Mouse (Mus musculus): ENCODE data around the gene 4930524B15Rik. TPM values are rescaled to one million over a fixed set of nuclear protein-coding genes. Genes with fewer than 3 reads are reported as not detected.

4930524B15Rik gene
- 0.31 TPM in 1 of 2 replicates, not detected in the other for polyA plus RNA-seq (2015; fragmentation: Nextera tagmentation; extraction: Ambion mirVana)

DNA sequence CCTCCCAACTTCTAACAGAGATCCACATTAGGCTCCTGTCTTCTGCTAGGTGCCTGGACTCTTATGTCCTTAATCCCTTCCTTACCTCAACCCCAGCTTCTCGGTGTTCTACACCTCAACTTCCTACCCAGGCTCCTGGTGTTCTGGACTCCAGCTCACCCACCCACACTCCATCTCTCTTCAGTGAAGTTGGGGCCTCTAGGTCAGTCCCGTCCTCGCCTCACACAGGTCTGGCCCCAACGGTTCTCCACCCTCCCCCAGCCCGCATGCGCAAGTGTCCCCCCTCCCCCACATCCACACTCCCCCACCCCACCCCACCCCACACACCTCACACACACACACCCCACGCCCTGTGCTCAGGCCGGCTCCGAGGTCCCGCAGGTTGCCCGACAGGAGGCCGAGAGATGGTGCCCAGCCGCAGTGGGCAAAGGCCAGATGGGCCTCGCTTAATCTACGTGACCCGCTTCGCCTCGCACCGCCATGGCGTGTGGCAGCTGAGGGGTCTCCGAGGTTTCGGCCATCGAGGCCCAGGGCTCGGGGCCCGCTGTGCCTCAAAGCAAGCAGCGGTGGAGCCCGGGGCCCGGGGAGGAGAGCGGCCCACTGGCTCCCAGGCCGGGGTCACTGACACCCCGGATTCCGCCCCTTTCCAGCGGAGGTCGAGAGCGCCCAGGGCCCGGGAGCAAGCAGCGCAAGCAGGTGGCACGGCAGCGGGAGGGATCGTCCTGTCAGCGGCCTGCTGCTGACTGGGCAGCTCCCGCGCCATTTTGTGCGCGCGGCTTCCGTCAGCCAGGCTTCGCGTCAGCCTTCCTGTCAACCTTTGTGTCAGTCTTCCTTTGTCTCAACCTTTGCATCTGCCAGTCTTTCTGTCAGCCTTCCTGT, at the start of gene 4930524B15Rik:
Gene 4930524B15Rik, plus strand, starts transcription at position 337 of the 879 bp plus-strand sequence.
- peak within 1 kb of the TSS; percentile 79 for H3K4me2 ChIP-seq
- H3K9me3 ChIP-seq (replicated peaks), result no peaks in the 10 kb centered on the region
- peaks cover 5% of the 10 kb centered on the region for H3K4me1 ChIP-seq (replicated peaks)
- H3K27me3 ChIP-seq, result no peaks in the 10 kb centered on the region
- peak within 1 kb of the TSS; percentile 52 for H3K9ac ChIP-seq
- ATAC-seq (replicated peaks; ENCODE audit: insufficient number of reproducible peaks, insufficient read depth, low FRiP score, low read depth), result peak; percentile 7; the same call in 1 of the 2 replicates
- WGBS, result 36% methylated on average over 49 of the region's 49 CpGs
- no peak within 1 kb of the TSS for H3K27ac ChIP-seq
- H3K36me3 ChIP-seq, result no peaks in the 10 kb centered on the region
- H3K4me3 ChIP-seq, result peak within 1 kb of the TSS; percentile 39

DNA sequence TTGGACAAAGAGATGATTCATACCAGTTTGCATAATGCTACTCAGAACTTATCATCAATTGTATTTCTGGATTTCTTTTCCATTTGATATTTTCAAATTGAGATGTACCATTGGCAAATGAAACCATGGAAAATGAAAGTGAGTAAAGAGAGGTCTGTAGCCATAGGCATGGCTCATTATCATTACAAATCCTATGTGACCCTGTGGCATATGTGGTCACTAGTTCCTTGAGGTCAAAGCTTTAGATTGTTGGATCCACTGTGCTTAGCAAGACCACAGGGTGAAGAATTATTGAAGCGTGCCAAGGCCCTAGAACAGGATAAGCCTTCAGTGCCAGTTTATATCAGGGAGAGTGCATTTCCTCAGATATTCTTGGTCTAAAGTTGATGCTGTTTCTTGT, 47.6 kb upstream of the 4930524B15Rik start:
- no peak for ATAC-seq (replicated peaks; ENCODE audit: insufficient number of reproducible peaks, insufficient read depth, low FRiP score, low read depth)
- H3K4me3 ChIP-seq, result no peak overlapping the region
- H3K4me1 ChIP-seq (replicated peaks), result no peaks in the 10 kb centered on the region
- no peaks in the 10 kb centered on the region for H3K27me3 ChIP-seq
- H3K27ac ChIP-seq, result no peak overlapping the region
- H3K9ac ChIP-seq, result no peak overlapping the region
- H3K4me2 ChIP-seq, result no peak overlapping the region
- peaks cover 8% of the 10 kb centered on the region; the same call in 1 of the 2 replicates for H3K36me3 ChIP-seq
- 95% methylated on average over 1 of the region's 1 CpGs for WGBS
- no peaks in the 10 kb centered on the region for H3K9me3 ChIP-seq (replicated peaks)

DNA sequence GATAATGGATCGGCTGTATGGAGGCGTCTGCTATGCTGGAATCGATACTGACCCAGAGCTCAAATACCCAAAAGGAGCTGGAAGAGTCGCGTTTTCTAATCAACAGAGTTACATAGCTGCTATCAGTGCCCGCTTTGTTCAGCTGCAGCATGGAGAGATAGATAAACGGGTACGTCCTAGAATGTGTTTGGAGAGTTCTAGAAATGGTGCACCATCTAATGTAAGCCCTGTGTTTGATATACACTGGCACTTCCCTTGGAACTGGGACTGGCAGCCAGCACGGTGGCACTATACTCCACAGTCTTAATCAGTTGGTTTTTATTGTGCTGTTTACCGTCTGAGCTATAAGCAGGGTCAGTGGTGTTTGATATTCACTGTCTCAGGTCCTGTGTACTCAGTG, 35.3 kb upstream of the 4930524B15Rik start:
- no peak overlapping the region for H3K27ac ChIP-seq
- no peak for ATAC-seq (replicated peaks; ENCODE audit: insufficient number of reproducible peaks, insufficient read depth, low FRiP score, low read depth)
- H3K4me2 ChIP-seq, result no peak overlapping the region
- no peaks in the 10 kb centered on the region for H3K4me1 ChIP-seq (replicated peaks)
- WGBS, result 86% methylated on average over 10 of the region's 10 CpGs
- H3K9me3 ChIP-seq (replicated peaks), result no peaks in the 10 kb centered on the region
- no peaks in the 10 kb centered on the region for H3K27me3 ChIP-seq
- H3K4me3 ChIP-seq, result no peak overlapping the region
- no peak overlapping the region for H3K9ac ChIP-seq
- H3K36me3 ChIP-seq, result peaks cover 69% of the 10 kb centered on the region

DNA sequence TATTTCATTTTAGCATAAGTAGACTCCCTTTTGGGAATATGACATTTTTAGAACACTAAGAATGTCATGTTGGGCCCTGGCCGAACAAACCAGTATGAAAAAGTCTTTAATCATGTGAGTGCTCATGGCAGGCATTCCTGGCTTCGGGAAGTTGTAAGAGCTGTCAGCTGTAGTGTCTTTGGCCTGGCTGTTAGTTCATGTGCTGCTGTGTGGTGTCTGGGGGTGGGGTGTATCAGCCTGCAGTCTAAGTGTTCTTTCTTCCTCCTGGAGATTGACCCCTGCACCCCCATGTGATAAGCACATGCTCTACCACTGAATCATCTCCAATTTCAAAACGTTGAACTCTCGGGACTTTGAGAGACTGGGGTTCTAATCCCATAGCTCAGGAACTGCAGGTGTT, 29.7 kb upstream of the 4930524B15Rik start:
- Histone ChIP-seq H3K27me3 (no peaks in the 10 kb centered on the region), H3K4me1 (replicated peaks) (no peaks in the 10 kb centered on the region; the same call in 1 of the 2 replicates), H3K4me3 (no peak overlapping the region), H3K36me3 (peaks cover 26% of the 10 kb centered on the region), H3K9me3 (replicated peaks) (no peaks in the 10 kb centered on the region), H3K4me2 (no peak overlapping the region), H3K9ac (no peak overlapping the region), H3K27ac (no peak overlapping the region)
- ATAC-seq (replicated peaks; ENCODE audit: insufficient number of reproducible peaks, insufficient read depth, low FRiP score, low read depth), result peak; percentile 64; the same call in 1 of the 2 replicates
- WGBS, result 16% methylated on average over 4 of the region's 4 CpGs

DNA sequence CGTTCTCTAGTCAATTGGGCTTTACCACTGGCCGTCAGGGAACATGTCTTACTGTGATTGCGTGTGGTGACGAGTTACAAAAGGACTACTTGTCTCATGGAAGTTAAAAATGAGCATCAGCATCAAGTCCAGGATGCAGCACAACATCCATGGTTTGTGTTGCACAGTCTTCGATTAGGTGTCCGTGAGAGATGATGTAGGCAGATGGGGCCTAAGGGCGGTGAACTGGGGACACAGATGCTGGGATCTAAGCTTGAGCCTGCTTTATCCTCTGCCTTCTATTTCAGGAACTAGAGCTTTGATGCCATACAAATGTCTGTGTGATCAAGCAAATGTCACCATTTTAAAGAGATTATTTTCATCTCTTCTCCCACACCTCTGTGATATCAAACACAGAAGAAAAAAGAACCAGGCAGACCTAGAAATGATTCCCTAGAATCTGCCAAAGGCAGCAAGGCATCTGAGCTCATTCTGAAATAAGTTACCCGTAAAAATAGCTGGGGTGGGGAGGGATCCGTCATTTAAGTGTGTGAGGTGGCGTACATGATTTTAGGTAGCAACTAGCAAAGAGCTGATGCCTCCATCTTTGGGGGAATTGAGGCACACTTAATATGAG, 28.4 kb upstream of the 4930524B15Rik start:
- Histone ChIP-seq H3K4me1 (replicated peaks) (no peaks in the 10 kb centered on the region; the same call in 1 of the 2 replicates), H3K4me2 (no peak overlapping the region), H3K27me3 (no peaks in the 10 kb centered on the region), H3K9ac (no peak overlapping the region), H3K9me3 (replicated peaks) (no peaks in the 10 kb centered on the region), H3K4me3 (no peak overlapping the region), H3K36me3 (peaks cover 12% of the 10 kb centered on the region; the same call in 1 of the 2 replicates), H3K27ac (no peak overlapping the region)
- 88% methylated on average over 10 of the region's 10 CpGs for WGBS
- ATAC-seq (replicated peaks; ENCODE audit: insufficient number of reproducible peaks, insufficient read depth, low FRiP score, low read depth), result no peak

DNA sequence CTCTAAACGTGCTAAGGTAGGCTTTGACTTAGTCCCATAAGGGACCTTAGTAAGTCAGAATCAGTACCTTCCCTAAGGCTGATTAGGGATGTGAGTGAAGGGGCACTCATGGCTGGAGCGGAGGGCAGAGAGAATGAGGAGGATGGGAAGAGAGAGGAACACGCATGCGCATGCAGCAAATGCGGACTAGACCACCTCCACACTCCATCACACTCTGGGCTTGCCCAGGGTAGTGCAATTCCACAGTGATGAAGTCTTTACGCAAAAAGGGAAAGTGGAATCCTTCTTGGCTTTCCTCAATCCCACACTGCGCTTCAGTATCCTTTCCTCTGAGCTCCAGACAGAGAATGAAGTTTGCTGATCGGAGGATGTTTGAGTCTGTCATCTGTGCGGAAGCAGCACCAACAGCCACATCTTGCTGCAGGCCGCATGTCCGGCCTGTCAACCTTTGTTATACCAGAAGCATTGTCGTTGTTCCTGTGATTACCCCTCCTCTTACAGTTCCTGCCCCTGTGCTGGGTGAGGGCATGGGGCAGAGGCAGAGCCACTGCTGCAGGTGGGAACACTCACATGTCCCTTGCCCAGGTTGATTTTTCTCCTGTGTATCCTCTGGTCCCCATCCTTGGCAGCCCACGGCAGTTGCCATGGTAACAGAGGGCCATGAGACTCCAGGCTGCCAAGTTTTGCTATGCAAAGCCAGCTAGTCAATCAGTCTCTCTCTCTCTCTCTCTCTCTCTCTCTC, 24.3 kb upstream of the 4930524B15Rik start:
- WGBS, result 78% methylated on average over 13 of the region's 13 CpGs

DNA sequence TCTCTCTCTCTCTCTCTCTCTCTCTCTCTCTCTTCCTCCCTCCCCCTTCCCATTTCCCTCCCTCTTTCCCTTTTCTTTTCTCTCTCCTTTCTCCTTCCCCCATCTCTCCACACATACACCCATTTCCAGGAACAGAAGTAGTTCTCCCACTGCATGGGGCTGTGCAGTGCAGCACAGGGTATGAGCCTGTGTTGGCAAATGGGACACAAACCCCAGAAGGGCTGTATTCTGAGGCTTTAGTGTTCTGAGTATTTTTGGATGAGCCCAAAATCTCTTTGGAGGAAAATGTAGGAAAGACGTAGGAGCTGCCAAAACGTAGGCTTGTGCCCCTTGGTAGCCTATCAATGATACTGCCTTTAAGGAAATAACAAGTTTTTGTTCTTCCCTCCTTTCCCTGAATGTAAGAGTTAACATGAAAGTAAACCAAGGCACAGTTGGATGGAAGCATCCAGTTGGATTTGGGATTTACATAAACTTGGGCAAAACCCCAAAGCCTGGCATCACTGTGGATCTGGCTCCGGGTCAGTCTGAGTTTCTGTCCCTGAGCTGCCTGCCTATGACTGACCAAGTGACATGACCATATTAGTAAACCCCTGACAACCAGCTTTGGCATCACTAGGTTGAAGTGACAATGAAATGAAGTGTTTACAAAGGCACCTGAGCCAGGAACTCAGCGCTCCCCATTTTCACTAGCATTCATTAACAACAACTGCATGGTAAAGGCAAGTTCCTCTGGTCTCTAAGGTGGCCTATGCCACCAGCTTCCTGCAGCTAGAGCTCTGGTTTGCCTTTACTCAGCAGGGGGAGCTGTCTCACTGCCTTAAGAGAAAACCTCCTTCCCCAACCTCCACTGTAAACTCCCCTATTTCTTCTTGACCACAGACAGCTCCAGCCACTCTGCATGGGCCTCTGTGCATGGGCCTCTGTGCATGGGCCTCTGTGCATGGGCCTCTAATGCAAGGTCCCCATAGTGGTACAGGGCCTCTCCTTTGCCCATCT, 23.5 kb upstream of the 4930524B15Rik start:
- Histone ChIP-seq H3K36me3 (no peaks in the 10 kb centered on the region), H3K9ac (no peak overlapping the region), H3K9me3 (replicated peaks) (no peaks in the 10 kb centered on the region), H3K4me3 (no peak overlapping the region), H3K4me2 (no peak overlapping the region), H3K27me3 (no peaks in the 10 kb centered on the region), H3K27ac (no peak overlapping the region), H3K4me1 (replicated peaks) (no peaks in the 10 kb centered on the region)
- ATAC-seq (replicated peaks; ENCODE audit: insufficient number of reproducible peaks, insufficient read depth, low FRiP score, low read depth), result no peak
- WGBS, result 69% methylated on average over 4 of the region's 4 CpGs

More for the DNA sequence above, 24.3 kb upstream of the 4930524B15Rik start:
- ATAC-seq (replicated peaks; ENCODE audit: insufficient number of reproducible peaks, insufficient read depth, low FRiP score, low read depth), result no peak
- no peaks in the 10 kb centered on the region for H3K27me3 ChIP-seq
- no peak overlapping the region for H3K27ac ChIP-seq
- no peak overlapping the region for H3K4me2 ChIP-seq
- no peak overlapping the region for H3K4me3 ChIP-seq
- H3K4me1 ChIP-seq (replicated peaks), result no peaks in the 10 kb centered on the region; the same call in 1 of the 2 replicates
- H3K9me3 ChIP-seq (replicated peaks), result no peaks in the 10 kb centered on the region
- H3K9ac ChIP-seq, result no peak overlapping the region
- no peaks in the 10 kb centered on the region for H3K36me3 ChIP-seq

DNA sequence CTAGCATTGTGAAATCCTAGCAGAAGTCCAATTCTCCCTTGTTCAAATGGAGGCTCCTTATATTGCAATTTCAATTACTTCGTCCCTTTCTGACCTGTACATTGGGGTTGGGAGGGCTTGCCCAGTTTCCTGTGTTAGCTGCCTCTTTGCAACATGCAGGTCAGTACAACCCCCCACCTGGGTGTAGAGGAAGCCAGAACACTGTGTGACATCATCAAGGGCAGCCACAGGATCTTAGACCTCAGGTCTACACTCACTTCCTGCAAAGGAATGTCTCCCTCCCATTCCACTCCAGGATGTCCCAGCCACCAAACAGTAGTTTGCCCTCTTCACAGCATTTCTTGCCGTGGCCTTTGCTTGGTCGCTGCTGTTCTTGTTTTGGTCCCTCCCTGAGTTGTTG, 19.9 kb upstream of the 4930524B15Rik start:
- Histone ChIP-seq H3K9me3 (replicated peaks) (no peaks in the 10 kb centered on the region), H3K4me3 (no peak overlapping the region), H3K4me1 (replicated peaks) (peaks cover 13% of the 10 kb centered on the region), H3K27ac (no peak overlapping the region), H3K4me2 (no peak overlapping the region), H3K9ac (no peak overlapping the region), H3K36me3 (no peaks in the 10 kb centered on the region), H3K27me3 (peaks cover 4% of the 10 kb centered on the region)
- WGBS, result 71% methylated on average over 3 of the region's 3 CpGs
- ATAC-seq (replicated peaks; ENCODE audit: insufficient number of reproducible peaks, insufficient read depth, low FRiP score, low read depth), result no peak

DNA sequence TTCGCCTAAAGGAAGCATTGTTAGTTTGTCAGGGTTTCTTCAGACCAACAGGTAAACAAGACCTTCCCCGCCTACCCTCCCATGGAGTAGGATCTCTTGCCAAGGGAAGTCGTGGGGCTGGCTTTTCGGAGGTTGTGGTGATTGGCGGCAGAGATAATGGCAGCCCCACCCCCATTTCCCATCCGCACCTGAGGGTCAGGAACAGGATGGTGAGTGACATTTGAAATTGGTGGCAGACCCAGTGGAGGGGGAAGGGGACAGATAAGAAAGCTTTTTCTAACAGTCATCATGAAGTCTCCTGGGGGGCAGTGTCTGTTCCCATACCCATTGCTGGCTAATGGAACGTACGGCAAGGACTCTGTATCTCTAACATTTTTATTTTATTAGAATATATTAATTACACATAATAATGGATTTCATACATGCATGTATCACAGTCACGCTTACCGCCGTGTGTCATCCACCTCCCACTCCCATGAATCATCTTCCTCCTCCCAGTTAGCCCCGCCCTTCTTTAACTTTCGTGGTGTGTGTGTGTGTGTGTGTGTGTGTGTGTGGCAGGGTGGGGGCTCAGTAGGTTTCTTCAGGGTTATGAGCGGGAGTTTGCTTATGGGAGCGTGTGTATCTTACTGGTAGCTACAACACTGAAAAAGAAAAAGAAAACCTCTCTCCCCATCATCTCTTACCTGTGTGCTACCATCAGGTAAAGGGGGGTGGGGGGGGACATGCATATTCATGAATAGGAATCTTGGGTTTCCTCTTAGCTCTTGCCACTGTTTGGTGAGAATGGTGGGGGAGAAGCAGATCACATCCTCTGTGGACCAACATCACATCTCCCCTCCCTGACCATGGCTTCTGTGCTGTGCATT, 16.7 kb upstream of the 4930524B15Rik start:
- peak overlapping the region; percentile 46 for H3K9ac ChIP-seq
- 21% methylated on average over 15 of the region's 15 CpGs for WGBS
- H3K9me3 ChIP-seq (replicated peaks), result no peaks in the 10 kb centered on the region
- ATAC-seq (replicated peaks; ENCODE audit: insufficient number of reproducible peaks, insufficient read depth, low FRiP score, low read depth), result no peak
- peak overlapping the region; percentile 70 for H3K4me2 ChIP-seq
- no peaks in the 10 kb centered on the region for H3K36me3 ChIP-seq
- peaks cover 6% of the 10 kb centered on the region for H3K27me3 ChIP-seq
- H3K4me3 ChIP-seq, result peak overlapping the region; percentile 55
- H3K27ac ChIP-seq, result no peak overlapping the region
- H3K4me1 ChIP-seq (replicated peaks), result peaks cover 13% of the 10 kb centered on the region

Data from heart, embryonic 15.5 days (tissue).